Mouse (Mus musculus): Measurements from ENCODE around the gene Raf1.

GRCm38 (mm10) chr6:115601322-115601714 is 75.1 kb downstream of the Raf1 start:
- TF ChIP-seq CTCF (IDR thresholded peaks at IDR 0.05; ENCODE audit: low read depth, low read length) (no peak), GATA1 (IDR thresholded peaks at IDR 0.05; ENCODE audit: borderline replicate concordance, low read length) (no peak), TAL1 (conservative IDR thresholded peaks at IDR 0.05; ENCODE audit: low read depth, low read length) (no peak)
